Mouse (Mus musculus) forebrain, embryonic 13.5 days (tissue): Measurements from ENCODE around the gene Scd3. TPM values are rescaled to one million over a fixed set of nuclear protein-coding genes. Genes with fewer than 3 reads are reported as not detected.
"Not testable (repeated sequence)": the region's sequence is repeated elsewhere in the genome, so short reads cannot be mapped to it uniquely, and the experiment has no call there.

Experiments used
- ATAC-seq: fragments of 200-750 bp; cut with Nextera tagmentation; 2 replicates; pipeline ENCODE4 v1.8.0; 2017
- H3K27ac ChIP-seq: fragments of 300-500 bp; sonication (generic); 2 replicates; pipeline ENCODE4 v1.5.1; 2015; ENCODE audit warnings: inconsistent platforms, mild to moderate bottlenecking, moderate library complexity
- H3K27me3 ChIP-seq: fragments of 300-500 bp; sonication (generic); 2 replicates; pipeline ENCODE4 v1.6.1; 2015; ENCODE audit warnings: mild to moderate bottlenecking, inconsistent platforms
- H3K36me3 ChIP-seq: fragments of 300-500 bp; sonication (generic); 2 replicates; pipeline ENCODE4 v1.6.1; 2015; ENCODE audit warnings: mild to moderate bottlenecking, inconsistent platforms; ENCODE audit not compliant: poor library complexity, severe bottlenecking
- H3K4me1 ChIP-seq: fragments of 300-500 bp; sonication (generic); 2 replicates; pipeline ENCODE4 v1.6.1; 2015; ENCODE audit warnings: inconsistent platforms
- H3K4me2 ChIP-seq: fragments of 300-500 bp; sonication (generic); 2 replicates; pipeline ENCODE4 v1.6.1; 2015; ENCODE audit warnings: inconsistent platforms, mild to moderate bottlenecking, moderate library complexity
- H3K4me3 ChIP-seq: fragments of 300-500 bp; sonication (generic); 2 replicates; pipeline ENCODE4 v1.5.1; 2015; ENCODE audit warnings: mild to moderate bottlenecking, inconsistent platforms
- H3K9ac ChIP-seq: fragments of 300-500 bp; sonication (generic); 2 replicates; pipeline ENCODE4 v1.6.1; 2015; ENCODE audit warnings: mild to moderate bottlenecking, inconsistent platforms
- H3K9me3 ChIP-seq: fragments of 300-500 bp; sonication (generic); replicated peaks from 2 replicates; pipeline ENCODE4 v1.6.1; 2016; ENCODE audit warnings: inconsistent platforms
- WGBS: fragments of 180-500 bp; shearing (Covaris S2); methylation state at CpG from one replicate; pipeline ENCODE4 v1.1.7; 2015; 5-methylcytosine and 5-hydroxymethylcytosine counted together
- polyA plus RNA-seq: library from polyadenylated mRNA; unstranded; fragments of >200 nt; fragmentation: Nextera tagmentation; extraction: Ambion mirVana; gene quantifications from 2 replicates; pipeline ENCODE4 v1.2.1, GENCODE M21; 2015

The Scd3 gene
- polyA plus RNA-seq, 1 experiment from 2014 or later = 1.4 TPM

DNA sequence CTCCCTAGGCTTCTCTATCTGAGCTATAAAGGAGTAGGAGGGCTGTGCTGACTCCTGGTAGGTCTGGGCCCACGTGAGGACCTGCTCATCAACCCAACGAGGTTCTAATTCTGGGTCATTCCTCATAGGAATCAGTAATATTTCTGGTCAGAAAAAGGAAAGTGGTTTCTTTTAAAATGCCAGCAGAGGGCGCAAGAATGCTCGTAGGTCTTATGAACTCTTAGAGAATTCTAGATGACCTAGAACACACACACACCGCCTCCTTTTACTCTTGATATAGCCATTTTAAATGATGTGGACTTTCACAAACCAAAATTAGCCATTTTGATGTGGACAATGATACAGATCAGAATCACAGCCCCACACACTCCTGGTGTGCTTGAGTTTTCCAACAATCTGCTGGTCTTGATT, 42.7 kb downstream of the Scd3 start:
- Histone ChIP-seq H3K4me3 (no peak overlapping the region), H3K36me3 (no peaks in the 10 kb centered on the region), H3K27ac (no peak overlapping the region), H3K27me3 (no peaks in the 10 kb centered on the region), H3K9me3 (no peaks in the 10 kb centered on the region), H3K4me2 (peak overlapping the region; percentile 79), H3K4me1 (peaks cover 28% of the 10 kb centered on the region), H3K9ac (no peak overlapping the region)
- whole genome bisulfite sequencing = 8% methylated on average over 5 of the region's 5 CpGs
- ATAC-seq = no peak

DNA sequence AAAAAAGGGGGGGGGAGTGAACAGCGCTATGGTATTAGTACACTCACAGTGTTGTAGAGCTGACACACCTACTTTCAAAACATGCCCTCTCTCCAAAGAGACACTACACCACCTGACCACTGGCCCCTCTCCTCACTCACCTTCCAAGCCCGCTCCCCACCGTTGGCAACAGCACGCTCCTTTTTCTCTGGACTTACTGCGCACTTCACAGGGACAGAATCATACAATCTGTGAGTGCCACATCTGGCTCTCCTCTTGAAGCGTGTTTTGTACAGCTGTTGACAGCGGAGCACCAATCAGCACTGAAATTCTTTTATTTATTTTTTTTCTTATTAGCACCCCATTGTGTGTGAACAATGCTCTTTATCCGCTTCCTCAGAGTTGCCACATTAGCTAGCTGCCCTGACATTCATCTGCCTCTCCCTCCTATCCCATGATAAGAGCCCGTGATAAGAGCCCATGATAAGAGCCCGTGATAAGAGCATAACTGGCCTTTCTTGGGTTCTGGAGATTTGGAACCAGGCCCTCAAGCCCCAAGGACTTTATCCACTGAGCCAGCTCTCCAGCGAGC, 43.4 kb downstream of the Scd3 start:
- no peak for ATAC-seq
- H3K27me3 ChIP-seq = no peaks in the 10 kb centered on the region
- H3K4me2 ChIP-seq = peak overlapping the region; percentile 79
- no peaks in the 10 kb centered on the region for H3K9me3 ChIP-seq
- 0 out of 2 replicates have a peak overlapping the region, but pooled peaks have one; percentile 48 for H3K4me3 ChIP-seq
- no peak overlapping the region for H3K27ac ChIP-seq
- no peaks in the 10 kb centered on the region for H3K36me3 ChIP-seq
- 28% methylated on average over 11 of the region's 11 CpGs for WGBS
- H3K4me1 ChIP-seq = peaks cover 28% of the 10 kb centered on the region
- peak overlapping the region; percentile 39 for H3K9ac ChIP-seq

DNA sequence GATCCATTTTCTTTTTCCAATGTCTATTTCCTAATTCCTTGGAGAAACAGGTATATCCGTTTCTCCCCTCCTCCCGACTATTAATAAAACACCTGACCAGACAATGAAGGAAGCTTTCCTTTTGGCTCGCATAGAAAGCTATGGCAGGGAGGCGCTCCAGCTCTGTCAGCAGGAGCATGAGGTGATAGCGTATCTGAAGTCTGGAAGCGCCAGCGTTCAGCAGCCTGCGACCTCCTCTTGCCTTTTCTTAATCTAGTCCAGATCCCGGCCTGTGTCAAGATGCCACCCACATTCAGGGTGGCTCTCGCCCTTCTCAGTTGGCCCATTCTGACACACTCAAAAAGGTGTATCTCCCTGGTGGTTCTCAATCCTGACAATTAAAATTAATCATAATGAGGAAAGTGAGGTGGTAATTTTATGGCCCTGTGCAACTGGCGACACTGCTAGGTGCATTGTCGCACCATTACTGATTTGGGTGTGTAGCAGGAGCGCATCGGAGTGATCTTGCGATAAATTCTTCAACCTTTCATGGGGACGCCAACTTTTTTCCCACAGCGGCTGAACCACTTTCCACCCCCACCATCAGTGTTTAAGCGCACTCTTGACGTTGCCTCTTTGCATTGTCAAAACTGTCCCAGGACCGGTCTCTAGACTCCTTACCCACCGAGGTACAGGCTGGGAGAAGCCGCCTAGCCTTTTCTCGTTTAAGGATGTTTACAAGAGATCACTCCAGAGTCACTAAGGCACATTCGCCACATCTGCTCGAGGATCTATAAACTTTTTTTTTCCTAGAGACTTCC, 44.4 kb downstream of the Scd3 start:
- peak overlapping the region; percentile 85 for H3K27ac ChIP-seq
- H3K36me3 ChIP-seq = no peaks in the 10 kb centered on the region
- no peaks in the 10 kb centered on the region for H3K9me3 ChIP-seq
- H3K27me3 ChIP-seq = no peaks in the 10 kb centered on the region
- ATAC-seq = 0 out of 2 replicates have a peak, but pooled peaks have one; percentile 1
- peak overlapping the region; percentile 70 for H3K9ac ChIP-seq
- H3K4me2 ChIP-seq = peak overlapping the region; percentile 79
- H3K4me3 ChIP-seq = peak overlapping the region; percentile 48
- H3K4me1 ChIP-seq = peaks cover 28% of the 10 kb centered on the region
- 3% methylated on average over 25 of the region's 25 CpGs for WGBS

DNA sequence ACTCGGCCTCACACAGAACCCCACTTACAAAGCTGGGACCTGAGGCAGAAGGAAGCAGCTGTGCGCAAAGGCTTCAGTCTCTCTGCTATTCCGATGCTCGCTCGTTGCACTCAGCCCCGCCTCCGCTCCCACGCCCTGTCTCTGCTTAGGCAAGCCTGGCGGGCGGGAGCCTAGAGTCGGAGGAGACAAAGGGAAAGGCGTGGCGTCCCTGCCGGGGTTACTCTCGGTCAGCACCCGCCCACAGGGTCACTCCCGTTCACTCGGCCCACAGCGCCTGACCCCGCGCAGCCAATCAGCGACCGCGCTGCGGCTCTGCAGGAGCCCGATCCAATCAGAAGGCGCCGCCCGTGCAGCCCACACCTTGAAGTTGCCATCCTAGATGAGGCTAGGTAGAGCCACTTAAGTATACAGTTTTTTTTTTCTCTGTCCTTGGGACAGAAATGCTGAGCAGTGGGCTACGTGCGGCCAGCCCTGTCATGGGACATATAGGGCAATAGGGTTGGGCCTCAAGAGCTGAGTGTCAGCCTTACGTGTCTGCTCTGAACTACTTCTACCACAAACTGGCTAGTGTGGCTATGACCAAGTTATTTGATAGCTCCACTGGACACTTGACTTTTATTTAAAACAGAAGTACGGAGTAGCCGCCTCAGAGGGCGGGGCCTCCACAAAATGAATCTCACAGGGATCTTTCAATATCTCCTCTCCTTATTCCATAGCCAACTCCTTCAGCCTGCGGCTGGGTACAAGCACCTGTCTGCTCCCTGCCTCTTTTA, 45.2 kb downstream of the Scd3 start:
- peak overlapping the region; percentile 85 for H3K27ac ChIP-seq
- H3K4me2 ChIP-seq = peak overlapping the region; percentile 79
- H3K4me1 ChIP-seq = peaks cover 28% of the 10 kb centered on the region
- peak; percentile 97 for ATAC-seq
- WGBS = 3% methylated on average over 34 of the region's 36 CpGs
- no peaks in the 10 kb centered on the region for H3K9me3 ChIP-seq
- H3K4me3 ChIP-seq = peak overlapping the region; percentile 48
- H3K36me3 ChIP-seq = no peaks in the 10 kb centered on the region
- no peaks in the 10 kb centered on the region for H3K27me3 ChIP-seq
- peak overlapping the region; percentile 70 for H3K9ac ChIP-seq

DNA sequence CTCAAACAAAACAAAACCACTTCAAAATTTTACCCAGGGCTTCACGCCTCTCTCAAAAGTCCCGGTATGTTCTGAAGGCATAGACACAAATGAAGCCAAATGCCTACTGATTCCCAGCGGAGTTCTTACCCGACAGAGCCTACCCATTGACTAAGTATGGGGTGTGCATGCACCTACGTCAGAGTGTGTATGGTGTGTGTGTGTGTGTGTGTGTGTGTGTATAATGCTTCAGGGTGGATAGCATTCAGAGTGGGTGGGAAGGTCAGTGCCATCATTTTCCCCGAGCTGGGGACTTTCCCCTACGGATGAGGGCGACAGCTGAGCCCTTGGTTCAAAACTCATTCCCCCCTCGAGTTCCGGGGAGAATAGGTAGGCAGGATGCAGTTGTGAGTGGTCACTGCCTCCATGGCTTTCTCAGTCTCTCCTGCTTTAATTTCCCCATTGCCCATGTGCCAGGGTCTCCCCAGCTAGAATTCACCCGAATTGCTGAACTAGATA, 45.8 kb downstream of the Scd3 start:
- Histone ChIP-seq H3K36me3 (no peaks in the 10 kb centered on the region), H3K27ac (peak overlapping the region; percentile 85), H3K27me3 (no peaks in the 10 kb centered on the region), H3K9me3 (no peaks in the 10 kb centered on the region), H3K4me1 (peaks cover 28% of the 10 kb centered on the region), H3K4me2 (peak overlapping the region; percentile 79; the same call in 1 of the 2 replicates), H3K4me3 (no peak overlapping the region; the same call in 1 of the 2 replicates), H3K9ac (no peak overlapping the region)
- ATAC-seq = no peak
- WGBS = 66% methylated on average over 11 of the region's 11 CpGs

DNA sequence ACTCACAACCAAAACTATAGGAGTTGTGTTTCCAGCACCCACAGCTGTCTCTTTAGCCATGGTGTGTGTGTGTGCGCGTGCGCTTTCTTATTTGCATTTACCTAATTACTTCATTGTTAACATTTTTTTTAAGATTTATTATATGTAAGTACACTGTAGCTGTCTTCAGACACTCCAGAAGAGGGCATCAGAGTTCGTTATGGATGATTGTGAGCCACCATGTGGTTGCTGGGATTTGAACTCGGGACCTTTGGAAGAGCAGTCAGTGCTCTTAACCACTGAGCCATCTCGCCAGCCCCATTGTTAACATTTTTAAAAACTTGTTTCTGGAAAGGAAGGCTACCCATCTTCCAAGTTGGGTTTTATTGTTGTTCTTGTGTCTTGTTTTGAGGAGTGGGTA, 48.1 kb downstream of the Scd3 start:
- not testable (repeated sequence) for H3K9ac ChIP-seq, H3K36me3 ChIP-seq, H3K27me3 ChIP-seq, ATAC-seq, H3K4me3 ChIP-seq, H3K9me3 ChIP-seq, H3K4me2 ChIP-seq, H3K27ac ChIP-seq
- peaks cover 25% of the 10 kb centered on the region for H3K4me1 ChIP-seq
- 91% methylated on average over 6 of the region's 6 CpGs for WGBS

DNA sequence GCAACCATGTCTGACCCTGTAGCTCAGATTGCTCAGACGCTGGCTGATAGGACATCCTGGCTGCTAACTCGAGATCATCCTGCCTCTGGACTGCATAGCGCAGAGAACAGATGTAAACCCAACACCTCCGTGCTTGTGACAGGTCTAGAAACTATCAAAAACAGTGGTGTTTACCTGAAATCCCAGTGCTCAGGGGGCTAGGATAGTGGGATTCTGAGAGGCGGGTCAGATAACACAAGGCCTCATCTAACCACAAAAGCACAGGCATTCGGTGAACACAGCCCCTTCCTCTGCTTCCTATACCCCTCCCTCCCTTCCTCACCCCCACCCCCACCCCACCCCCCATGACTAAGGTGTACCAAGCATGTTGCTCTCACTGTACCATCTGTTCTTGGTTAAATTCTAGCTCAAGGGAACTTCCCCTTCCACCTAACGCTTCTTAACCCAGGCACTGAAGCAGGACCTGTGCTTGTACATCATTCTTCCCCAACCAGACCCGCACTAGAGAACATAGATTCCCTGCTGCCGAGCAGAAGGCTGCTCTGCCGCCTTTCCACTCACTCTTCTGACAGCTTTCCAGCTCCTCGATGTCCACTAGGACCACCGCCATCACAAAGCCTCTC, 49.0 kb downstream of the Scd3 start:
- Histone ChIP-seq H3K27ac (no peak overlapping the region), H3K4me2 (no peak overlapping the region), H3K9ac (no peak overlapping the region), H3K4me1 (peaks cover 16% of the 10 kb centered on the region), H3K9me3 (no peaks in the 10 kb centered on the region), H3K27me3 (no peaks in the 10 kb centered on the region), H3K4me3 (no peak overlapping the region), H3K36me3 (no peaks in the 10 kb centered on the region)
- WGBS = 76% methylated on average over 12 of the region's 12 CpGs
- ATAC-seq = no peak

DNA sequence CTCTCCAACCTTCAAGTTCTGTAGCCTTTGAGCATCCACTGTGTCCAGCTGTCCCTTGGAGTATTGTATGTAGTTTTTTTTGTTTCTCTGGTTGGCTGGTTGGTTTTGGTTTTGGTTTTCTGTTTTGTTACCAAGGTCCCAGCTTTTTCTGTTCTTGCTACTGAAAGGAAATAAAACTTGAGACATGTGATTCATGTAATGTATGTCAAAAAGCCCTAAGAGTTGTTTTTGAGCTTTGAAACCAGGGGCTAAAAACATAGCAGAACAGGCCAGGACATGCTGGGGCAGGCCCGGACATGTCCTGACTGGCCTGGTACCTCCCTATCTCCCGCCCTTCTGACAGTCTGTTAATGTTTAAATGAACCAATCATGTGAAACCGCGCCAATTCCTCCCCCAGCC, 51.0 kb downstream of the Scd3 start:
- H3K4me2 ChIP-seq, H3K36me3 ChIP-seq, H3K27ac ChIP-seq, H3K27me3 ChIP-seq, ATAC-seq, H3K9me3 ChIP-seq, H3K4me1 ChIP-seq, H3K9ac ChIP-seq, H3K4me3 ChIP-seq: not testable (repeated sequence)
- WGBS = 94% methylated on average over 4 of the region's 4 CpGs

DNA sequence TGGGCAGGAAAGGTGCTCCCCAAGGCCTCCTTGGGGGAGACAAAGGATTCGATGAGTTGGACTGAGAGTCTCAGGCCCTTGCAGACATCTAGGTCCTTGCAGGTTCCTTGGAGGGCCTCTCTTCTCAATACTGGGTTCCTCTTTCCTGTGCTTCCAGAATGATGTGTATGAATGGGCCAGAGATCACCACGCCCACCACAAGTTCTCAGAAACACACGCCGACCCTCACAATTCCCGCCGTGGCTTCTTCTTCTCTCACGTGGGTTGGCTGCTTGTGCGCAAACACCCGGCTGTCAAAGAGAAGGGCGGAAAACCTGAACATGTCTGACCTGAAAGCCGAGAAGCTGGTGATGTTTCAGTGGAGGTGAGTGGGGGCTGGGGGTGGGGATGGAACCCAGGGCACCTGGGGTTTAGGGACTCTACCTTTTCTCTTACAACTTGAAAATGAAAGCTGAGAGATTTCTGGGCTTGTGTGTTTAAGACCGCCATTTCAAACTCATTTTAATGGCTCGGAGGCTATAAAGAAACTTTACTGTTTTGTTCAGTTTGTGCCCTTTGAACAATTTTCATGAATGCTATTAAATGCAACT, 54.4 kb downstream of the Scd3 start:
- no peaks in the 10 kb centered on the region for H3K4me1 ChIP-seq
- H3K9me3 ChIP-seq = no peaks in the 10 kb centered on the region
- no peak overlapping the region for H3K4me2 ChIP-seq
- no peak overlapping the region for H3K4me3 ChIP-seq
- WGBS = 93% methylated on average over 13 of the region's 13 CpGs
- no peak overlapping the region for H3K27ac ChIP-seq
- no peaks in the 10 kb centered on the region for H3K27me3 ChIP-seq
- H3K36me3 ChIP-seq = no peaks in the 10 kb centered on the region
- no peak for ATAC-seq
- no peak overlapping the region for H3K9ac ChIP-seq

DNA sequence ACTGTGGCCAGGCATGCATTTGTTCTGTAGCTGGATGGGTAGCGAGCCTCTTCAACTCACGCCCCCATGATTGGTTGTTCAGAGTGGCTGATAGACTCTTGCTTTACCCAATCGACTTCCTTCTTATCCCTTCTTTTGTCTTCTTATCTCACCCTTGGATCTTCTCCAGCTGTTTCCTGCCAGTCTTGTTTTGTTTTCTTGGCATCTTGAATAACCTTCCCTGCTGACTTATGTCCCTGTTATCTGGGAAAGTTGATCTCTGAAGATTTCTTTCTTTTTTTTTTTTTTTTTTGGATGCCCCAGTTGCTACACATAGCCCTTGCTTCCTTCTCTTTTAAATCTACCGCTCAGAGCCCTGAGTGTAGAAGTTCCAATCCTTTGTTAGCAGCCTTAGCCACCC, 56.4 kb downstream of the Scd3 start:
- H3K27ac ChIP-seq = no peak overlapping the region
- no peaks in the 10 kb centered on the region for H3K27me3 ChIP-seq
- H3K9ac ChIP-seq = no peak overlapping the region
- H3K4me2 ChIP-seq = no peak overlapping the region
- WGBS = 76% methylated on average over 4 of the region's 4 CpGs
- no peak for ATAC-seq
- H3K4me1 ChIP-seq = no peaks in the 10 kb centered on the region
- H3K9me3 ChIP-seq = no peaks in the 10 kb centered on the region
- H3K4me3 ChIP-seq = no peak overlapping the region
- H3K36me3 ChIP-seq = no peaks in the 10 kb centered on the region

DNA sequence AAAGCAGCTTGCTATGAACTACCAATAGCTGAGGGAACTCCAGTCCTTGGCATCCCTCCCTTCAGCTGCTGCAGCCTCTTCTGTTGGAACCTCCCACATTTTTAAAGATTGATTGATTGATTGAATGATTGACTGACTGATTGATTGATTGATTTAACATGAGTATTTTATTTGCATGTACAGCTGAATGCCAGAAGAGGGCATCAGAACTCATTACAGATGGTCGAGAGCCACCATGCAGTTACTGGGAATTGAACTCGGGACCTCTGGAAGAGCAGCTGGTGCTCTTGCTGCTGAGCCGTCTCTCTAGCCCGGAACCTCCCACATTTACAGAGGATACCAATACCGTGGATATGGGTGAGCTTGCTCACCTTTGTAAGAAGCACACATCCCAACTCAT, 57.4 kb downstream of the Scd3 start:
- ATAC-seq = no peak
- Histone ChIP-seq H3K4me3 (no peak overlapping the region), H3K27ac (no peak overlapping the region), H3K9ac (no peak overlapping the region), H3K4me2 (no peak overlapping the region), H3K36me3 (no peaks in the 10 kb centered on the region), H3K9me3 (no peaks in the 10 kb centered on the region), H3K27me3 (no peaks in the 10 kb centered on the region), H3K4me1 (peaks cover 5% of the 10 kb centered on the region; the same call in 1 of the 2 replicates)
- WGBS = 76% methylated on average over 5 of the region's 5 CpGs
